Mouse (Mus musculus): ENCODE results near the gene Plxnd1. TPM values are rescaled to one million over a fixed set of nuclear protein-coding genes. Genes with fewer than 3 reads are reported as not detected.

Plxnd1 gene
- polyA plus RNA-seq (2017; shearing (Covaris generic)), result 5.6 TPM

DNA sequence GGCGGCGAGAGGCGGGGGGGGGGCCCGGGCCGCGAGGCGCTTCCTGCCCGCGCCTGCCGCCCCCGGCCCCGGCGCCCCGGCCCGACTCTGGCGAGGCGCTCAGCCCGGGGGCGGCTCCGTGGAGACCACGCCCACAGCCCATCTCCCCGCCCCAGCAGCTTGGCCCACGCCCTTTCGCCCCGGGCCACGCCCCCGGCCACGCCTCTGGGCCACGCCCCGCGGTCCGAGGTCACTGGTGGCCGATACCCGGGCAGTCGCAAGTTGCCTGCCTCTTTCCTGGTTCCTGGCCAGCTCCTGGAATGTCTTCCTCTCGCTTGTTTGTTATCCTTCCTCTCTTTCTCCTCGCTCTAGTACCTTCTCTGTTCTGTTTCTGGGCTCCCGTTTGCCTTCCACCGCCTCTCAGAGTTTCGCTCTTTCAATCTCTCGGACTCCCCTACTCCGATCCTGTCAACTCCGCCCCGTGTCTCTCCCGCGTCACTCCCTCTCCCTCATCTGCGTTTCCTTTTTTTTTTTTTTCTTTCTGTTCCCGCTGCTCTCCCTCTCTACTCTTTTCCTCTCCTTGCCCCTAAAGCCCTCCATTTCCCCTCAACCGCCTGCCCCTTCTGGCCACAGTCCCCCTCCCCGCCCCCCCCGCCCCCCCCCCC is at the start of gene Plxnd1:
Plxnd1 (minus strand) TSS at position 129 of the 644 bp plus-strand sequence.

DNA sequence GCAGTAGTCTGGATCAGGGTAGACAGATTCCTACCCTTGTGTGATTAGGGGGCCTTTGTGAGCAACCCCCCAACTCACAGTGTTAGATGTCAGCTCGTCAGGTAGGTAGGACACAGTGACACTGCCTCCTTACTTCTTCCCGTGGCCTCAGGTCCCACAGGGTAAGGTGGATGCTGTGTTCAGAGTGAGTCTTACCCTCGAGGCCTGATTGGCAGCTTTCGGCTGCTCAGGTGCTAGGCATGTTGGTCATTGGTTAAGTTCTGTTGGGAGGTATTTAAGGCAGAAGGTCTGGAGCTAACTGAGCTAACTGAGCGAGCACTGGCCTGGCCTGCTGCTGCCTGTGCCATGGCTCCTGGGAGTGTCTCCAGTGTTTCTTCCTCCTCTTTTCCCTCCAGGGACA is 50.2 kb downstream of the Plxnd1 start, which contains the start of gene H1foo:
H1foo (plus strand) TSS at position 301 of the 400 bp plus-strand sequence.

DNA sequence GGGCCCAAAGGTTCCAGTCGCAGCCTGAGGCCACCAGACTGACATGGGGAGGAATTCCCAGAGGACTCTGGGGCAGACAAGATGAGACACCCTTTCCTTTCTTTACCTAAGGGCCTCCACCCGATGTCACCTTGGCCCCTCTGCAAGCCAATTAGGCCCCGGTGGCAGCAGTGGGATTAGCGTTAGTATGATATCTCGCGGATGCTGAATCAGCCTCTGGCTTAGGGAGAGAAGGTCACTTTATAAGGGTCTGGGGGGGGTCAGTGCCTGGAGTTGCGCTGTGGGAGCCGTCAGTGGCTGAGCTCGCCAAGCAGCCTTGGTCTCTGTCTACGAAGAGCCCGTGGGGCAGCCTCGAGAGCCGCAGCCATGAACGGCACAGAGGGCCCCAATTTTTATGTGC is 63.2 kb downstream of the Plxnd1 start, which contains the start of gene Rho:
Rho (plus strand) TSS at position 110 of the 400 bp plus-strand sequence.

Other genes starting within 250 kb of the Plxnd1 start
- gene Tmem40, start 232.6 kb downstream of the Plxnd1 start, polyA plus RNA-seq (2017; shearing (Covaris generic)), result not detected
- gene Cand2, start 220.5 kb downstream of the Plxnd1 start, polyA plus RNA-seq (2017; shearing (Covaris generic)), result 9.3 TPM
- gene Rpl32, start 186.3 kb downstream of the Plxnd1 start, polyA plus RNA-seq (2017; shearing (Covaris generic)), result 3,148 TPM
- 0.56 TPM for gene Efcab12, start 156.6 kb downstream of the Plxnd1 start, polyA plus RNA-seq (2017; shearing (Covaris generic))
- gene Mbd4, start 141.6 kb downstream of the Plxnd1 start, polyA plus RNA-seq (2017; shearing (Covaris generic)), result 10.8 TPM
- 2.4 TPM for gene Ift122, start 141.5 kb downstream of the Plxnd1 start, polyA plus RNA-seq (2017; shearing (Covaris generic))
- not detected for gene Rho, start 63.3 kb downstream of the Plxnd1 start, polyA plus RNA-seq (2017; shearing (Covaris generic))
- gene H1foo, start 50.1 kb downstream of the Plxnd1 start, polyA plus RNA-seq (2017; shearing (Covaris generic)), result not detected
- gene Tmcc1, start 198.5 kb upstream of the Plxnd1 start, polyA plus RNA-seq (2017; shearing (Covaris generic)), result 14.6 TPM
- 73.3 TPM for gene Washc2, start 213.0 kb upstream of the Plxnd1 start, polyA plus RNA-seq (2017; shearing (Covaris generic))

All from CD4-positive, CD25-positive, alpha-beta regulatory T cell (primary cell).